Mouse (Mus musculus): ENCODE measurements around the gene Tedc1. TPM values are rescaled to one million over a fixed set of nuclear protein-coding genes. Genes with fewer than 3 reads are reported as not detected.

Tedc1 gene
- polyA plus RNA-seq, 1 experiment: 12.2 TPM

DNA sequence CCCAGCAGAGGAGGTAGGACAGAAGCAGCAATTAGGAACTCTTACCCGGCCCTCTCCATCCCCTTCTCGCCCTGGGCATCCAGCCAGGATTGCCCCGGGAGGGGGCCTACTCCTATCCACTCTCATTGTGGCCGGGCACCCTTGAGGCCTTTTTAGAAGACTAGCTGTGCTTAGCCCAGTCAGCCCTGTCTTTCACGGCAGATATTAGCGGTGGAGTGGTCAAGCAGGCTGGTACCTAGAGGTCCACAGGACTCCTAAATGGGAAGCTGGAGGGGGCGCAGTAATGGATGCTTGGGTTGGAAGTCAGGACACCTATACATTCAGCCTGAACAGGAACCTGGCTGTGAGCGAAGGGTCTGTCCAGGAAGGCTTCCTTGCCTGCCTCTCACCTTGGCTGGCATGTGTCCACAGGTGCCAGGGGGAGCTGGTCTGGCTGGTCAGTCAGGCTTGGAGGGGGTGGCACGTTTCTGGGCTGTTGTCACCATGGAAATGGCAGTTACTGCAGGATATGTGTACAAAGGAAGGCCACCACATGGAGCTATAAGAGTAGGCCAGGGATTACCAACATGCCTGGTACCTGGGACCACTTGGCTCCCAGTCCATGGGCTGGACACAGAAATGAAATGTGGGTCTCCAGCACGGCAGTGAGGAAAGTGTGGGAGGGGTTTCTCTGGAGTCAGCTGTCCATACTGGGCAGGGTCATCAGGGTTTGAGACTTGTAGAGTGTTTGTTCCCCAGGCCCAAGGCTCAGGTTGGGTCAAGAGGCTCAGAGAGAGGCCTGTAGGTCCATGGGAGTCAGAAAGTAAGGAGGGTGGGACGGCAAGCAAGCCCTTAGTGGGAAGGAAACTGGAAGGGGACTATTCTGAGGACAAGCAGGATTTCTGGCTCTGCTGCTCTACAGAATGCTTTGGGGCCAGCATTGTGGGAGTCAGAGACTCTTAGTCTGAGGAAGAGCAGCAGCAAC, 17.0 kb upstream of the Tedc1 start:
- peaks cover 2% of the 10 kb centered on the region; the same call in 1 of the 2 replicates for H3K4me1 ChIP-seq (ENCODE audit: control insufficient read depth, insufficient read depth, low read length)
- no peak overlapping the region for H3K4me3 ChIP-seq (ENCODE audit: insufficient read depth, low read length)
- no peak overlapping the region for H3K27ac ChIP-seq (ENCODE audit: insufficient read depth, low read length)
- TF ChIP-seq CTCF (IDR thresholded peaks at IDR 0.05; ENCODE audit: borderline replicate concordance, insufficient read depth, low read length): no peak
- TF ChIP-seq POLR2A (IDR thresholded peaks at IDR 0.05; ENCODE audit: low read depth, low read length): no peak

- peaks cover 2% of the 10 kb centered on the region; the same call in 1 of the 2 replicates for H3K4me1 ChIP-seq (ENCODE audit: control insufficient read depth, insufficient read depth, low read length)
- TF ChIP-seq CTCF (IDR thresholded peaks at IDR 0.05; ENCODE audit: borderline replicate concordance, insufficient read depth, low read length) (no peak), POLR2A (IDR thresholded peaks at IDR 0.05; ENCODE audit: low read depth, low read length) (peak; percentile 78)
- H3K27ac ChIP-seq (ENCODE audit: insufficient read depth, low read length): peak within 1 kb of the TSS; percentile 12; the same call in 1 of the 2 replicates
- H3K4me3 ChIP-seq (ENCODE audit: insufficient read depth, low read length): peak within 1 kb of the TSS; percentile 75
These were observed 16.2 kb upstream of the Tedc1 start, which contains the start of gene Crip2 for GRCm38 (mm10) chr12:113139908-113140615. Crip2 (plus strand) TSS chr12:113140236.

DNA sequence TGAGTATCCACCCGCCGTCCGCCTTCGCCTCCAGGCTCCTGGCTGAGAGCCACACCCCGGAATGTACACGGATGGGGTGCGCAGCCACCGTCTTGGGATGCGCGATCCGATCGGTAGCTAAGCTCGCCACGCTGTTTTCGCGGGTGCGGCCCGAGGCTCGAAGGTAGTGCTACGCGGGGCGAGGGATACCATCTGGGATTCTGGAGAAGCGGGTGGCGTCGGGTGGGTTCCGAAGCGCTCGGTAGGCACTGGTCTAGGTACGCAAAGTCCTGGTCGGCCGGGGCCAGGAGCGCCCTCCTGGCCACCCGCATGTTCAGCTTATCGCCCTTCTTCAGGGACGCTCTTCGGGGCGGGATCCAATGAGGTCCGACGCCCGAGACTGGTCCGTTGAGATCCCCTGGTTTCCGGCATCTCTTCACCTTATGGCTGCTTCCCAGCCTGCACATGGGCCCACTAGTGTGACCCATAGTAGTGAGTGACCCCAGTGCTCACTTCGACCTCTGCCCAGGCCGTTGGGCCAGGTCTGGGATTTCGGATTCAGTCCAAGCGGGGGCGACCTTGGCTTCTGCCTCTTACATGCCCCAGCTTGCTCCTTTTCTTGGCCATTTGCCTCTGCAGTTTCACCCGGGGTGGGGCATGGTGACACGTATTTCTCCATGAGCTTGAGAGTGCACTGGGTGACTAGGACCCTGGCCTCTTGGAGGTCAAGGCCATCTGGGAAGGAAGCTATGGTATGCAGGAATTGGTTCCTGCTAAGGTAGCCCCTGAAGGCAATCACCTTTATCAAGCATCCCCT, 15.4 kb upstream of the Tedc1 start:
- peak overlapping the region; percentile 75 for H3K4me3 ChIP-seq (ENCODE audit: insufficient read depth, low read length)
- TF ChIP-seq CTCF (IDR thresholded peaks at IDR 0.05; ENCODE audit: borderline replicate concordance, insufficient read depth, low read length) (no peak), POLR2A (IDR thresholded peaks at IDR 0.05; ENCODE audit: low read depth, low read length) (no peak)
- peaks cover 2% of the 10 kb centered on the region; the same call in 1 of the 2 replicates for H3K4me1 ChIP-seq (ENCODE audit: control insufficient read depth, insufficient read depth, low read length)
- H3K27ac ChIP-seq (ENCODE audit: insufficient read depth, low read length): peak overlapping the region; percentile 14; the same call in 1 of the 2 replicates

DNA sequence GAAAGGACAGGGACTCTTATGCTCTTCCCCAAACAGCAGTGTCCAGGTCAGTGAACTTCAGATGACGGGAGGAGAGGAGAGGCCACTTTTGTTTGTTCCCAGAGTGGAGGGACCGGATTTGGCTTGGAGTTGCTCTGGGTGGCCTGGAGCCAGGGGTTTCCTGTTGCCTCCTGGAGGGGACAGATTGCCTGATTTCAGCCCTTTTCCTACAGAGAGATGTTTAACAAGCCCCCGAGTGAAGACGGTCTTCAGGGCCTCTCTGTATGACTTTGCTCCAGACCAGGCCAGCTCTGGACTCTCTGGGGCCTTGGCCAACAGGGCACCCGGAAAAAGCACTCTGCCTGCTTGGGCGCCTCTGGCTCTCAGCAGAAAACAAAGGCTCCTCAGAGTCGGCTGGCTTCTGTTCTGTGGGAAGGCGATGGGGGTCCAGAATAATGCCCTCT, 14.7 kb upstream of the Tedc1 start:
- no peak for TF ChIP-seq CTCF (IDR thresholded peaks at IDR 0.05; ENCODE audit: borderline replicate concordance, insufficient read depth, low read length)
- TF ChIP-seq POLR2A (IDR thresholded peaks at IDR 0.05; ENCODE audit: low read depth, low read length): no peak
- peaks cover 2% of the 10 kb centered on the region; the same call in 1 of the 2 replicates for H3K4me1 ChIP-seq (ENCODE audit: control insufficient read depth, insufficient read depth, low read length)
- H3K27ac ChIP-seq (ENCODE audit: insufficient read depth, low read length): peak overlapping the region; percentile 14; the same call in 1 of the 2 replicates
- H3K4me3 ChIP-seq (ENCODE audit: insufficient read depth, low read length): peak overlapping the region; percentile 75

DNA sequence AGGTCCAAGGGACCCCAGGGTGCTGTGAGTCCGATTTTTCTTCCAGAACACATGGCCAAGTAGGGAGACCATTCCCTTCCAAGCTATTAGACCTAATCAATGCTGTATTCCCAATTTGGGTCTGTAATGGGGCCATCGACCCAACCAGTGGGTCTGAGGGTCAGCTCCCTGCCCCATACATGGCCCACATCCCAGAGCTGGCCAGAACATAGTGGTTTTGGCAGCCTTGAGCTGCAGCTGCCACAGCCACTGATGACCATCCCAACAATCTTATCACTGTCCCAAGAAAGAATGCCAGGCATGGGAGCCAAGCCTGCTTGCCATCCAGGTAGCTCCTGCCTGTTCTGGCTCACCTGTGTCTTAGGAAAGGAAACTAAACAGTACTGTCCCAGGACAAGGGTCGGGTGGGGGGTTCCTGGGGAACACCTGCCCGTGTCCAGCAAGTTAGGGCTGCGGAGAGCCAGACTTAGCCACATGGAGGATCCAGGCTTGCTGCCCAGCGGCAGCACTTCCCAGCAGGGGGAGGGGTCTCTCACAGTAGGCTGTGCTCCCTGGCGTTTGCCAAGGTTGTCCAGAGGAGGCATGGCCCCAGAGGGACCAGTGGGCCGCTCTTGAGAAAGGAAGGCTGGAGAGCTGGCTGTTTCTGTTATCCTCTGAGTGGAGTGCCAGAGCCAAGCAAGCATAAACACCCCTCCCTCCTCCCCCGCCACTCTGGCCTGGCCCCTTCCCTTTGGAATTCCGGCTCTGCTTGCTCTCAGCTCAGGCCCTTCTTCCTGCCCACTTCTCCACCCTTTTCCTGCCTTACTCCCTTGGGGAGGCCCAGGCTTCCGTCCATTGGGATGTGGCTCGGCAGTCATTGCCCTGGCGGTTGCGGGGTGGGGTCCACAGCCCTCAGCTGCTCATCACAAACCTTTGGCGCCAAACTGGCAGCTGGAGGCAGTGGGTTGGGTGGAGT, 13.9 kb upstream of the Tedc1 start:
- Histone ChIP-seq H3K4me1 (ENCODE audit: control insufficient read depth, insufficient read depth, low read length) (peaks cover 2% of the 10 kb centered on the region; the same call in 1 of the 2 replicates), H3K27ac (ENCODE audit: insufficient read depth, low read length) (0 out of 2 replicates have a peak overlapping the region, but pooled peaks have one; percentile 1), H3K4me3 (ENCODE audit: insufficient read depth, low read length) (peak overlapping the region; percentile 75)
- no peak for TF ChIP-seq CTCF (IDR thresholded peaks at IDR 0.05; ENCODE audit: borderline replicate concordance, insufficient read depth, low read length)
- TF ChIP-seq POLR2A (IDR thresholded peaks at IDR 0.05; ENCODE audit: low read depth, low read length): 0 out of 2 replicates have a peak, but pooled peaks have one; percentile 20

DNA sequence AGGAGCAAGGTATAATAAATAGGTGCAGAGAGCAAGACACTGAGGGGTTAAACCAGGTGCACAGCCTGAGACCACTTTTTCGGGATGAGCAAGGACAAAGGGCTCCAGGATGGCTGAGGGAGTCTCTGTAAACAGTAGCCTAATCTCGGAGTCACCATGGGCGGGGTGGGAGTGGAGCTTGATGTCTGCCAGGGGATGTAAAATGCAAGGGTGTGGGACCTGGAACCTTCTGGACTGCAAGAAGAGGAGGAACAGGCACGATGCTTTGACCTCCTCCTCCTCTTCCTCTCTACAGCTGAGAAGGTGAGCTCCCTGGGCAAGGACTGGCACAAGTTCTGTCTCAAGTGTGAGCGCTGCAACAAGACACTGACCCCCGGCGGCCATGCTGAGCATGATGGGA, 13.1 kb upstream of the Tedc1 start:
- peaks cover 2% of the 10 kb centered on the region; the same call in 1 of the 2 replicates for H3K4me1 ChIP-seq (ENCODE audit: control insufficient read depth, insufficient read depth, low read length)
- peak overlapping the region; percentile 25; the same call in 1 of the 2 replicates for H3K4me3 ChIP-seq (ENCODE audit: insufficient read depth, low read length)
- TF ChIP-seq CTCF (IDR thresholded peaks at IDR 0.05; ENCODE audit: borderline replicate concordance, insufficient read depth, low read length) (no peak), POLR2A (IDR thresholded peaks at IDR 0.05; ENCODE audit: low read depth, low read length) (no peak)
- no peak overlapping the region for H3K27ac ChIP-seq (ENCODE audit: insufficient read depth, low read length)

GRCm38 (mm10) chr12:113144001-113144756, 12.0 kb upstream of the Tedc1 start:
- H3K4me3 ChIP-seq (ENCODE audit: insufficient read depth, low read length): no peak overlapping the region
- peaks cover 2% of the 10 kb centered on the region; the same call in 1 of the 2 replicates for H3K4me1 ChIP-seq (ENCODE audit: control insufficient read depth, insufficient read depth, low read length)
- no peak overlapping the region for H3K27ac ChIP-seq (ENCODE audit: insufficient read depth, low read length)
- TF ChIP-seq CTCF (IDR thresholded peaks at IDR 0.05; ENCODE audit: borderline replicate concordance, insufficient read depth, low read length) (peak; percentile 46; the same call in 1 of the 2 replicates), POLR2A (IDR thresholded peaks at IDR 0.05; ENCODE audit: low read depth, low read length) (no peak)
